Mouse (Mus musculus): ENCODE data around the gene Nab2.

GRCm38 (mm10) chr10:127665366-127666181 lies 2.8 kb downstream of the Nab2 start:
- TF ChIP-seq CTCF (IDR thresholded peaks at IDR 0.05; ENCODE audit: extremely low read depth, insufficient read depth, insufficient read length, insufficient replicate concordance): no peak
- TF ChIP-seq POLR2A (IDR thresholded peaks at IDR 0.05; ENCODE audit: low read depth, low read length): no peak

Data from spleen, adult 2 months (tissue).